Mouse (Mus musculus): Measurements from ENCODE around the gene Pnpla8.

Pnpla8 gene

DNA sequence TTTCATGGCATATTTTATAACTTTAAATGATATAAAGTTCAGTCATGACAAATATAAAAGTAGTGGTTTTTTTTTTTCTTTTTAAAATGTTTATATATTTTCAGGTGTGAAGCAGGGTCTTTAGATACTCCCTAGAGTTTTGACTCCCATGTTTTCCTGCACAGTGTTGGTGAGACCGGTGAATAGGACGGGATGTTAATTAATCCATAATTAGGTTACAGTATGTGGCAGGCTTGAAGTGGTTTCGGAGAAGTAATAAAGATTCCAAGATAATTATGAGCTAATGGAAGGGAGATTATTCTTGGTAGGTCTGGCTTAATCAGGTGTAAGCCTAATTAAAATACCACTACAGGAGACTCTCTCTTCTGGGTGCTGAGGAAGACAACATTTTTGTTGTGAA, 125.0 kb downstream of the Pnpla8 start:
- no peak for DNase-seq (ENCODE audit: low spot score in 2 of 2)

DNA sequence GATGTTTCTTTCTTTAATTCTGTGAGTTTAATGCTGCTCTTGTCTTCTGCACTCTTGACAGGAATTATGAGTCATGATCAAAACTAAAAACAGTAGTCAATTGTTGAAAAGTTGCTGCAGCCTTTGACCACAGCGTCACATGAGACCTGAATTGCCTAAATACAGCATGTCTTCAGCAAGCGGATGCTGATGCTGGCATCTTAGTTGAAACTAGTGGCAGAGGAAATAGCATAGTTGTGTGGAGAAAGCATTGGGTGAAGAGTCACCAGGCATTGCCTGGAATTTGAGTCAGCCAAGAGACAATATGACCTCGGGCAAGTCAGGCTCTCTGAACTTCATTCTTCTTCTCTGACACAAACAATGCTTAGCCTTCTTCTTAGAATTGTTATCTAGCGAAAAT, 133.9 kb downstream of the Pnpla8 start:
- no peak for DNase-seq (ENCODE audit: low spot score in 2 of 2)

DNA sequence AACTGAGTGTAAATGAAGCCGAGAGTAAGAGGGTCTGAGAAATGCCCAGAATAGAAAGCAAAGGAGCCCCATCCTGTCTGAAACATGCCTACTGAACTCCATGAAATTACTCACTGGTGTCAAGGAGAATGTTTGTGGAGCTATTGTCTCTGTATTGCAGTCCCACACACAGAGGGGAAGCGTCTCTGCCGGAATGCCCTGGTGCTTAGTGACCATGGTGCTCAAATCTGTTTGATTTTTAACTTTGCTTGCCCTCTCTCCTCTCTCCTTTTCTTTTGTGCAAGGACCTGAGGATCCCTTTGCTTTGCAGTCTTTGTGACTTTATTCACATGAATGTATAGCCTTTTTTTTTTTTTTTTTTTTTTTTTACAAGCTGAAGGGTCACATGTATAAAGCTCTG, 136.3 kb downstream of the Pnpla8 start:
- DNase-seq (ENCODE audit: low spot score in 2 of 2) = no peak

DNA sequence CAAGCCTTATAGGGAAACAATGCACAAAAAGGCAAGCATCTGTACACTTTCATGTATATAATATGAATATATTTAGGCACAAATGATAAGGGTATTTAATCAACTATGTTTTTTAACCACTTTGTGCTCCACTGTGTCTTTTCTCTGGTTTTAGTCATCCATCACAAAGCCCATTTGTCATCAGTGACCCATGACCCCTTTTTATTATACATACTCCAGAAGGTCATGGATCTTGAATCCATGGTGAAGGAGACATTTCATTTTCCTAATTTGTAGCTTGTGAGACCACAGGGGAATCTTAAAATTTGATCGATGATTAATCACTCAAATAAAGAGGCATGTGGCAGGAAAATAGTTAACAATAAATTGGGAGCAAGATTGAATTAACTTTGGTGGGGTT, 136.7 kb downstream of the Pnpla8 start:
- DNase-seq (ENCODE audit: low spot score in 2 of 2) = no peak

DNA sequence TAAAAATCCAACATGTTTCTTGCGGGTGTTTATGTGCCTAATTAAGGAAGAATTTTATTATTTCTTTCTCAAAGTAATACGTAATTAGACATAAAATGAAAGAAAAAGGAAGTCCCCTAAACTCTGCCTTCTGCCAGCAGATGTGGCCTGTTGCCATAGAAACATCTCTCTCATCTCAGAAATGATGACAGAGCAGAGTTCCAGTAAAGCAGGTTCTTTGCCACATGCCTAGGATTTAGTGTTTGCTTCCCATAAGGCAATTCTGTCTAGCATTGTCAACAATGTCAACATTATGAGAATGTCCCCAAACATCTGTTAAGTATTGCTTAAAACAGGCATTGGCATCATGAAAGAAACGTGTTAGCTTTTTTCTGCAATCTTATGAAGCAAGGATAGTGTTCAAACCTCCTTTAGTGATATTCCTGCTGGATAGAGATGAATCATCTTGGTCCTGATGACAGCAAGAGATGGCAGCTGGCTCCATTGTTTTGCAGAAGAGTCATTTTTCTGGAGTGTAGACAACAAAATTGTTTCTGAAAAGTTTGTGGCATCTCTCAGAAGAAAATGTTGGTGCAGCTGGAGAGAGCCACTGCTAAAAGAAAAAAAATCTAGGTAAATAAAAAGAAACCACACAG, 150.0 kb downstream of the Pnpla8 start:
- DNase-seq (ENCODE audit: low spot score in 2 of 2) = no peak
